Mouse (Mus musculus) hindbrain, embryonic 14.5 days (tissue): ENCODE data around the gene Mmp21. TPM values are rescaled to one million over a fixed set of nuclear protein-coding genes. Genes with fewer than 3 reads are reported as not detected.

Experiments used
- ATAC-seq: fragments of 200-750 bp; cut with Nextera tagmentation; 2 replicates; pipeline ENCODE4 v1.8.0; 2017; ENCODE audit warnings: moderate number of reproducible peaks, mild to moderate bottlenecking, moderate TSS enrichment, moderate library complexity; ENCODE audit not compliant: low FRiP score
- DNase-seq: peaks from one replicate; pipeline ENCODE4 v3.0.0-alpha.2; 2015; ENCODE audit warnings: low spot score
- H3K27ac ChIP-seq: fragments of 300-500 bp; sonication (generic); 2 replicates; pipeline ENCODE4 v1.5.1; 2014; ENCODE audit warnings: mild to moderate bottlenecking, moderate library complexity
- H3K27me3 ChIP-seq: fragments of 300-500 bp; sonication (generic); 2 replicates; pipeline ENCODE4 v1.6.1; 2014; ENCODE audit warnings: mild to moderate bottlenecking, low read length, mixed read lengths; ENCODE audit not compliant: control insufficient read depth, insufficient read depth
- H3K36me3 ChIP-seq: fragments of 300-500 bp; sonication (generic); replicated peaks from 2 replicates; pipeline ENCODE4 v1.6.1; 2014; ENCODE audit not compliant: control insufficient read depth, insufficient read depth
- H3K4me1 ChIP-seq: fragments of 300-500 bp; sonication (generic); replicated peaks from 2 replicates; pipeline ENCODE4 v1.6.1; 2014; ENCODE audit warnings: antibody characterized with exemption, low read length, mixed read lengths; ENCODE audit not compliant: control insufficient read depth, insufficient read depth
- H3K4me2 ChIP-seq: fragments of 300-500 bp; sonication (generic); replicated peaks from 2 replicates; pipeline ENCODE4 v1.6.1; 2014; ENCODE audit warnings: mild to moderate bottlenecking, moderate library complexity
- H3K4me3 ChIP-seq: fragments of 300-500 bp; sonication (generic); replicated peaks from 2 replicates; pipeline ENCODE4 v1.5.1; 2014; ENCODE audit warnings: mild to moderate bottlenecking, low read length
- H3K9ac ChIP-seq: fragments of 300-500 bp; sonication (generic); 2 replicates; pipeline ENCODE4 v1.6.1; 2014
- H3K9me3 ChIP-seq: fragments of 300-500 bp; sonication (generic); 2 replicates; pipeline ENCODE4 v1.6.1; 2016; ENCODE audit warnings: low read length; ENCODE audit not compliant: control insufficient read depth
- WGBS: fragments of 180-500 bp; shearing (Covaris S2); extraction: QIAGEN DNeasy Blood & Tissue Kit; methylation state at CpG from one replicate; pipeline ENCODE4 v1.1.7; 2014; 5-methylcytosine and 5-hydroxymethylcytosine counted together
- polyA plus RNA-seq: library from polyadenylated mRNA; unstranded; fragments of >200 nt; fragmentation: Nextera tagmentation; extraction: Ambion mirVana; gene quantifications from 2 replicates; pipeline ENCODE4 v1.2.1, GENCODE M21; 2014

The Mmp21 gene
- polyA plus RNA-seq, 1 experiment from 2014 or later: 0.12 TPM

- Histone ChIP-seq H3K4me3 (no peak overlapping the region), H3K4me2 (no peak overlapping the region), H3K9ac (no peak overlapping the region), H3K4me1 (no peaks in the 10 kb centered on the region), H3K9me3 (no peaks in the 10 kb centered on the region), H3K27me3 (no peaks in the 10 kb centered on the region), H3K27ac (no peak overlapping the region), H3K36me3 (0 out of 2 replicates have a peak, but pooled peaks cover 3% of the 10 kb centered on the region)
- 94% methylated on average over 8 of the region's 8 CpGs for WGBS
- ATAC-seq (no peak), DNase-seq (no peak)
These were observed 1.1 kb downstream of the Mmp21 start for GRCm38 (mm10) chr7:133678716-133679115.

- Histone ChIP-seq H3K36me3 (peaks cover 26% of the 10 kb centered on the region), H3K9me3 (no peaks in the 10 kb centered on the region), H3K4me3 (no peak overlapping the region), H3K27ac (no peak overlapping the region), H3K27me3 (no peaks in the 10 kb centered on the region), H3K4me2 (no peak overlapping the region), H3K9ac (no peak overlapping the region), H3K4me1 (no peaks in the 10 kb centered on the region)
- no peak for ATAC-seq
- DNase-seq: no peak
- WGBS: 66% methylated on average over 9 of the region's 9 CpGs
These were observed 3.9 kb downstream of the Mmp21 start for GRCm38 (mm10) chr7:133676002-133676401.

- Histone ChIP-seq H3K4me3 (no peak overlapping the region), H3K9me3 (no peaks in the 10 kb centered on the region), H3K4me2 (no peak overlapping the region), H3K4me1 (no peaks in the 10 kb centered on the region), H3K27me3 (no peaks in the 10 kb centered on the region), H3K27ac (no peak overlapping the region), H3K36me3 (peaks cover 73% of the 10 kb centered on the region), H3K9ac (no peak overlapping the region)
- ATAC-seq (no peak), DNase-seq (no peak)
- WGBS: 96% methylated on average over 3 of the region's 3 CpGs
These were observed 9.0 kb downstream of the Mmp21 start for GRCm38 (mm10) chr7:133670846-133671245.

GRCm38 (mm10) chr7:133669946-133670345 lies 9.9 kb downstream of the Mmp21 start:
- DNase-seq (no peak), ATAC-seq (no peak)
- Histone ChIP-seq H3K27me3 (no peaks in the 10 kb centered on the region), H3K4me2 (no peak overlapping the region), H3K4me3 (no peak overlapping the region), H3K27ac (no peak overlapping the region), H3K36me3 (peaks cover 82% of the 10 kb centered on the region), H3K9ac (no peak overlapping the region), H3K9me3 (no peaks in the 10 kb centered on the region), H3K4me1 (no peaks in the 10 kb centered on the region)
- WGBS: 94% methylated on average over 9 of the region's 9 CpGs

- DNase-seq: peak; percentile 53
- 100% methylated on average over 1 of the region's 1 CpGs for WGBS
- no peaks in the 10 kb centered on the region for H3K9me3 ChIP-seq
These were observed 10.8 kb downstream of the Mmp21 start for GRCm38 (mm10) chr7:133669071-133669470.

GRCm38 (mm10) chr7:133662467-133662866 lies 17.4 kb downstream of the Mmp21 start:
- ATAC-seq (no peak), DNase-seq (no peak)
- no peak overlapping the region for H3K27ac ChIP-seq
- no peaks in the 10 kb centered on the region for H3K4me1 ChIP-seq
- H3K4me2 ChIP-seq: no peak overlapping the region
- no peak overlapping the region for H3K9ac ChIP-seq
- no peaks in the 10 kb centered on the region for H3K27me3 ChIP-seq
- H3K36me3 ChIP-seq: peaks cover 99% of the 10 kb centered on the region
- 63% methylated on average over 1 of the region's 1 CpGs for WGBS
- no peak overlapping the region for H3K4me3 ChIP-seq
- no peaks in the 10 kb centered on the region for H3K9me3 ChIP-seq

More at GRCm38 (mm10) chr7:133669071-133669470, 10.8 kb downstream of the Mmp21 start:
- ATAC-seq: no peak
- no peak overlapping the region for H3K27ac ChIP-seq
- H3K4me3 ChIP-seq: no peak overlapping the region
- H3K4me1 ChIP-seq: no peaks in the 10 kb centered on the region
- peaks cover 91% of the 10 kb centered on the region for H3K36me3 ChIP-seq
- H3K9ac ChIP-seq: no peak overlapping the region
- H3K27me3 ChIP-seq: no peaks in the 10 kb centered on the region
- no peak overlapping the region for H3K4me2 ChIP-seq

GRCm38 (mm10) chr7:133645716-133646115 lies 34.1 kb downstream of the Mmp21 start:
- WGBS: 89% methylated on average over 6 of the region's 6 CpGs
- H3K36me3 ChIP-seq: peaks cover 95% of the 10 kb centered on the region
- no peak overlapping the region for H3K9ac ChIP-seq
- H3K4me3 ChIP-seq: no peak overlapping the region
- no peak overlapping the region for H3K4me2 ChIP-seq
- DNase-seq (no peak), ATAC-seq (no peak)
- no peaks in the 10 kb centered on the region for H3K4me1 ChIP-seq
- no peaks in the 10 kb centered on the region for H3K9me3 ChIP-seq
- H3K27ac ChIP-seq: no peak overlapping the region
- no peaks in the 10 kb centered on the region for H3K27me3 ChIP-seq

GRCm38 (mm10) chr7:133638821-133639220 lies 41.0 kb downstream of the Mmp21 start:
- DNase-seq (no peak), ATAC-seq (no peak)
- Histone ChIP-seq H3K36me3 (peaks cover 42% of the 10 kb centered on the region), H3K27ac (no peak overlapping the region), H3K9me3 (no peaks in the 10 kb centered on the region), H3K9ac (0 out of 2 replicates have a peak overlapping the region, but pooled peaks have one; percentile 92), H3K4me1 (peaks cover 8% of the 10 kb centered on the region; the same call in 1 of the 2 replicates), H3K27me3 (no peaks in the 10 kb centered on the region), H3K4me2 (peak overlapping the region; percentile 94), H3K4me3 (peak overlapping the region; percentile 92; the same call in 1 of the 2 replicates)
- 91% methylated on average over 13 of the region's 13 CpGs for WGBS

- peaks cover 8% of the 10 kb centered on the region; the same call in 1 of the 2 replicates for H3K4me1 ChIP-seq
These were observed 41.6 kb downstream of the Mmp21 start for GRCm38 (mm10) chr7:133638306-133638705.

More at GRCm38 (mm10) chr7:133638306-133638705, 41.6 kb downstream of the Mmp21 start:
- ATAC-seq (no peak), DNase-seq (no peak)
- H3K36me3 ChIP-seq: peaks cover 36% of the 10 kb centered on the region
- no peaks in the 10 kb centered on the region for H3K9me3 ChIP-seq
- WGBS: 21% methylated on average over 13 of the region's 13 CpGs
- H3K27ac ChIP-seq: no peak overlapping the region
- peak overlapping the region; percentile 94 for H3K4me2 ChIP-seq
- peak overlapping the region; percentile 92 for H3K4me3 ChIP-seq
- no peaks in the 10 kb centered on the region for H3K27me3 ChIP-seq
- peak overlapping the region; percentile 92 for H3K9ac ChIP-seq
